Mouse (Mus musculus) ES-Bruce4 (cell line): ENCODE measurements around the gene Sox2. TPM values are rescaled to one million over a fixed set of nuclear protein-coding genes. Genes with fewer than 3 reads are reported as not detected.

Experiments
- H3K27ac ChIP-seq: 2 replicates; pipeline ENCODE4 v1.5.1; 2012; ENCODE audit warnings: low read length, inconsistent platforms; ENCODE audit not compliant: insufficient read depth
- H3K27me3 ChIP-seq: 2 replicates; pipeline ENCODE4 v1.6.1; 2012; ENCODE audit warnings: mild to moderate bottlenecking, low read length, inconsistent platforms; ENCODE audit not compliant: control insufficient read depth, poor library complexity, insufficient read depth, severe bottlenecking
- H3K36me3 ChIP-seq: 2 replicates; pipeline ENCODE4 v1.6.1; 2012; ENCODE audit warnings: inconsistent platforms, mild to moderate bottlenecking, low read length, moderate library complexity; ENCODE audit not compliant: control insufficient read depth, poor library complexity, insufficient read depth, severe bottlenecking
- H3K4me1 ChIP-seq: one replicate; pipeline ENCODE4 v1.8.1; 2011; ENCODE audit warnings: low read length; ENCODE audit not compliant: control insufficient read depth, insufficient read depth
- H3K4me3 ChIP-seq: 2 replicates; pipeline ENCODE4 v1.5.1; 2011; ENCODE audit warnings: low read depth, mild to moderate bottlenecking, low read length
- H3K9ac ChIP-seq: 2 replicates; pipeline ENCODE4 v1.6.1; 2012; ENCODE audit warnings: low read depth, mild to moderate bottlenecking, inconsistent platforms; ENCODE audit not compliant: poor library complexity, severe bottlenecking
- H3K9me3 ChIP-seq: replicated peaks from 2 replicates; pipeline ENCODE4 v1.6.1; 2012; ENCODE audit warnings: mild to moderate bottlenecking, low read length, inconsistent platforms; ENCODE audit not compliant: control insufficient read depth, poor library complexity, insufficient read depth, severe bottlenecking
- CTCF ChIP-seq: IDR thresholded peaks from one replicate; pipeline ENCODE4 v1.8.1; 2011; ENCODE audit warnings: low read depth, low read length
- EP300 ChIP-seq: IDR thresholded peaks from 2 replicates; pipeline ENCODE4 v1.6.1; 2011; ENCODE audit warnings: low read depth, low read length; ENCODE audit not compliant: insufficient read depth
- POLR2A ChIP-seq: IDR thresholded peaks from one replicate; pipeline ENCODE4 v1.8.1; 2011; ENCODE audit warnings: low read length; ENCODE audit not compliant: insufficient read depth
- polyA plus RNA-seq: library from polyadenylated mRNA; stranded (reverse); fragments of >200 nt; gene quantifications from 2 replicates; pipeline ENCODE4 v1.2.4, GENCODE M21; 2011; ENCODE audit warnings: low read depth; ENCODE audit not compliant: missing spikeins, insufficient read depth, insufficient read length

Gene Sox2
- polyA plus RNA-seq, 1 experiment = 407 TPM

GRCm38 (mm10) chr3:34647688-34648087 lies 2.5 kb upstream of the Sox2 start:
- Histone ChIP-seq H3K4me3 (no peak overlapping the region), H3K27ac (0 out of 2 replicates have a peak overlapping the region, but pooled peaks have one; percentile 92), H3K9ac (peak overlapping the region; percentile 73), H3K9me3 (no peaks in the 10 kb centered on the region), H3K27me3 (no peaks in the 10 kb centered on the region), H3K36me3 (peaks cover 18% of the 10 kb centered on the region), H3K4me1 (no peaks in the 10 kb centered on the region)
- TF ChIP-seq CTCF (peak; percentile 59), EP300 (no peak), POLR2A (no peak)

GRCm38 (mm10) chr3:34648105-34648832 lies 1.9 kb upstream of the Sox2 start:
- no peaks in the 10 kb centered on the region for H3K4me1 ChIP-seq
- no peaks in the 10 kb centered on the region for H3K27me3 ChIP-seq
- TF ChIP-seq EP300 = peak; percentile 90
- TF ChIP-seq CTCF = no peak
- no peak for TF ChIP-seq POLR2A
- no peaks in the 10 kb centered on the region for H3K9me3 ChIP-seq
- H3K9ac ChIP-seq = peak overlapping the region; percentile 73
- peak overlapping the region; percentile 92 for H3K27ac ChIP-seq
- H3K36me3 ChIP-seq = peaks cover 24% of the 10 kb centered on the region
- H3K4me3 ChIP-seq = peak overlapping the region; percentile 78

GRCm38 (mm10) chr3:34648833-34649719 lies 1.1 kb upstream of the Sox2 start:
- peak overlapping the region; percentile 92 for H3K27ac ChIP-seq
- H3K27me3 ChIP-seq = no peaks in the 10 kb centered on the region
- TF ChIP-seq EP300 (peak; percentile 82), POLR2A (no peak), CTCF (no peak)
- no peaks in the 10 kb centered on the region for H3K9me3 ChIP-seq
- H3K9ac ChIP-seq = peak overlapping the region; percentile 73
- H3K4me3 ChIP-seq = peak overlapping the region; percentile 78
- no peaks in the 10 kb centered on the region for H3K4me1 ChIP-seq
- peaks cover 28% of the 10 kb centered on the region for H3K36me3 ChIP-seq

- no peaks in the 10 kb centered on the region for H3K9me3 ChIP-seq
- H3K9ac ChIP-seq = peak overlapping the region; percentile 73
- TF ChIP-seq CTCF (no peak), POLR2A (peak; percentile 14), EP300 (no peak)
- no peaks in the 10 kb centered on the region for H3K27me3 ChIP-seq
- H3K4me3 ChIP-seq = peak overlapping the region; percentile 76
- H3K36me3 ChIP-seq = peaks cover 43% of the 10 kb centered on the region
- H3K4me1 ChIP-seq = no peaks in the 10 kb centered on the region
- peak overlapping the region; percentile 89 for H3K27ac ChIP-seq
These were observed 586 bp downstream of the Sox2 start for GRCm38 (mm10) chr3:34650621-34651361.

GRCm38 (mm10) chr3:34651486-34652170 lies 1.4 kb downstream of the Sox2 start:
- no peak for TF ChIP-seq EP300
- no peak for TF ChIP-seq CTCF
- TF ChIP-seq POLR2A = no peak
- Histone ChIP-seq H3K9ac (peak overlapping the region; percentile 73), H3K36me3 (peaks cover 48% of the 10 kb centered on the region), H3K4me3 (peak overlapping the region; percentile 76), H3K9me3 (no peaks in the 10 kb centered on the region), H3K27ac (peak overlapping the region; percentile 89), H3K27me3 (no peaks in the 10 kb centered on the region), H3K4me1 (no peaks in the 10 kb centered on the region)
